Mouse (Mus musculus): Measurements from ENCODE around the gene Gm38100. TPM values are rescaled to one million over a fixed set of nuclear protein-coding genes. Genes with fewer than 3 reads are reported as not detected.

Gene Gm38100
- polyA plus RNA-seq (2014; fragmentation: Nextera tagmentation; extraction: Ambion mirVana), result 0.11 TPM in 1 of 2 replicates, not detected in the other

- H3K27ac ChIP-seq (replicated peaks; ENCODE audit: low read depth, low read length), result no peak within 1 kb of the TSS
- H3K27me3 ChIP-seq (ENCODE audit: control insufficient read depth, insufficient read depth, low read length), result no peaks in the 10 kb centered on the region
- no peaks in the 10 kb centered on the region for H3K4me1 ChIP-seq (ENCODE audit: control insufficient read depth, insufficient read depth, low read length)
- no peak within 1 kb of the TSS for H3K9ac ChIP-seq (replicated peaks; ENCODE audit: low read length)
- ATAC-seq (replicated peaks; ENCODE audit: insufficient number of reproducible peaks, low FRiP score, low TSS enrichment, low read depth), result no peak
- 88% methylated on average over 9 of the region's 9 CpGs for WGBS
- no peaks in the 10 kb centered on the region for H3K36me3 ChIP-seq (replicated peaks; ENCODE audit: control insufficient read depth, insufficient read depth, low read depth, low read length)
- H3K9me3 ChIP-seq (replicated peaks; ENCODE audit: control insufficient read depth, low read length), result no peaks in the 10 kb centered on the region
- no peak for DNase-seq (ENCODE audit: low spot score)
- H3K4me2 ChIP-seq (ENCODE audit: low read depth, low read length), result no peak within 1 kb of the TSS
- no peak within 1 kb of the TSS for H3K4me3 ChIP-seq (ENCODE audit: low read depth, low read length)
These were observed at the start of gene Gm38100 for GRCm38 (mm10) chr1:175920029-175920428. Gene Gm38100 (plus strand): TSS chr1:175920329.

- Histone ChIP-seq H3K4me2 (ENCODE audit: low read depth, low read length) (no peak overlapping the region), H3K36me3 (replicated peaks; ENCODE audit: control insufficient read depth, insufficient read depth, low read depth, low read length) (no peaks in the 10 kb centered on the region), H3K9ac (replicated peaks; ENCODE audit: low read length) (no peak overlapping the region), H3K27ac (replicated peaks; ENCODE audit: low read depth, low read length) (no peak overlapping the region), H3K4me3 (ENCODE audit: low read depth, low read length) (no peak overlapping the region), H3K9me3 (replicated peaks; ENCODE audit: control insufficient read depth, low read length) (no peaks in the 10 kb centered on the region), H3K27me3 (ENCODE audit: control insufficient read depth, insufficient read depth, low read length) (no peaks in the 10 kb centered on the region), H3K4me1 (ENCODE audit: control insufficient read depth, insufficient read depth, low read length) (no peaks in the 10 kb centered on the region)
- WGBS, result 68% methylated on average over 3 of the region's 3 CpGs
- no peak for DNase-seq (ENCODE audit: low spot score)
- no peak for ATAC-seq (replicated peaks; ENCODE audit: insufficient number of reproducible peaks, low FRiP score, low TSS enrichment, low read depth)
These were observed 49.4 kb upstream of the Gm38100 start for GRCm38 (mm10) chr1:175870716-175871115.

GRCm38 (mm10) chr1:175872028-175872816 lies 47.9 kb upstream of the Gm38100 start:
- 82% methylated on average over 6 of the region's 6 CpGs for WGBS
- no peaks in the 10 kb centered on the region for H3K4me1 ChIP-seq (ENCODE audit: control insufficient read depth, insufficient read depth, low read length)
- H3K9ac ChIP-seq (replicated peaks; ENCODE audit: low read length), result no peak overlapping the region
- ATAC-seq (replicated peaks; ENCODE audit: insufficient number of reproducible peaks, low FRiP score, low TSS enrichment, low read depth), result 0 out of 2 replicates have a peak, but pooled peaks have one; percentile 18
- no peak overlapping the region for H3K4me2 ChIP-seq (ENCODE audit: low read depth, low read length)
- H3K27ac ChIP-seq (replicated peaks; ENCODE audit: low read depth, low read length), result no peak overlapping the region
- DNase-seq (ENCODE audit: low spot score), result no peak
- H3K9me3 ChIP-seq (replicated peaks; ENCODE audit: control insufficient read depth, low read length), result no peaks in the 10 kb centered on the region
- H3K27me3 ChIP-seq (ENCODE audit: control insufficient read depth, insufficient read depth, low read length), result no peaks in the 10 kb centered on the region
- no peaks in the 10 kb centered on the region for H3K36me3 ChIP-seq (replicated peaks; ENCODE audit: control insufficient read depth, insufficient read depth, low read depth, low read length)
- no peak overlapping the region for H3K4me3 ChIP-seq (ENCODE audit: low read depth, low read length)

- ATAC-seq (replicated peaks; ENCODE audit: insufficient number of reproducible peaks, low FRiP score, low TSS enrichment, low read depth) (peak; percentile 95), DNase-seq (ENCODE audit: low spot score) (peak; percentile 90)
- Histone ChIP-seq H3K9ac (replicated peaks; ENCODE audit: low read length) (peak within 1 kb of the TSS; percentile 59), H3K4me3 (ENCODE audit: low read depth, low read length) (peak within 1 kb of the TSS; percentile 77), H3K4me1 (ENCODE audit: control insufficient read depth, insufficient read depth, low read length) (no peaks in the 10 kb centered on the region), H3K4me2 (ENCODE audit: low read depth, low read length) (peak within 1 kb of the TSS; percentile 54), H3K27me3 (ENCODE audit: control insufficient read depth, insufficient read depth, low read length) (no peaks in the 10 kb centered on the region), H3K36me3 (replicated peaks; ENCODE audit: control insufficient read depth, insufficient read depth, low read depth, low read length) (no peaks in the 10 kb centered on the region; the same call in 1 of the 2 replicates), H3K9me3 (replicated peaks; ENCODE audit: control insufficient read depth, low read length) (no peaks in the 10 kb centered on the region), H3K27ac (replicated peaks; ENCODE audit: low read depth, low read length) (peak within 1 kb of the TSS; percentile 85)
- under 1% methylated on average over 66 of the region's 66 CpGs for WGBS
These were observed 39.5 kb upstream of the Gm38100 start, which contains the start of gene Exo1 for GRCm38 (mm10) chr1:175880453-175881296. Gene Exo1 (plus strand): TSS chr1:175880581.

- H3K27me3 ChIP-seq (ENCODE audit: control insufficient read depth, insufficient read depth, low read length), result no peaks in the 10 kb centered on the region
- H3K27ac ChIP-seq (replicated peaks; ENCODE audit: low read depth, low read length), result no peak overlapping the region
- ATAC-seq (replicated peaks; ENCODE audit: insufficient number of reproducible peaks, low FRiP score, low TSS enrichment, low read depth) (no peak), DNase-seq (ENCODE audit: low spot score) (no peak)
- H3K4me3 ChIP-seq (ENCODE audit: low read depth, low read length), result no peak overlapping the region
- no peak overlapping the region for H3K4me2 ChIP-seq (ENCODE audit: low read depth, low read length)
- no peaks in the 10 kb centered on the region for H3K4me1 ChIP-seq (ENCODE audit: control insufficient read depth, insufficient read depth, low read length)
- 86% methylated on average over 3 of the region's 3 CpGs for WGBS
- H3K9me3 ChIP-seq (replicated peaks; ENCODE audit: control insufficient read depth, low read length), result no peaks in the 10 kb centered on the region
- no peaks in the 10 kb centered on the region; the same call in none of the 2 replicates for H3K36me3 ChIP-seq (replicated peaks; ENCODE audit: control insufficient read depth, insufficient read depth, low read depth, low read length)
- no peak overlapping the region for H3K9ac ChIP-seq (replicated peaks; ENCODE audit: low read length)
These were observed 36.7 kb upstream of the Gm38100 start for GRCm38 (mm10) chr1:175883398-175883797.

DNA sequence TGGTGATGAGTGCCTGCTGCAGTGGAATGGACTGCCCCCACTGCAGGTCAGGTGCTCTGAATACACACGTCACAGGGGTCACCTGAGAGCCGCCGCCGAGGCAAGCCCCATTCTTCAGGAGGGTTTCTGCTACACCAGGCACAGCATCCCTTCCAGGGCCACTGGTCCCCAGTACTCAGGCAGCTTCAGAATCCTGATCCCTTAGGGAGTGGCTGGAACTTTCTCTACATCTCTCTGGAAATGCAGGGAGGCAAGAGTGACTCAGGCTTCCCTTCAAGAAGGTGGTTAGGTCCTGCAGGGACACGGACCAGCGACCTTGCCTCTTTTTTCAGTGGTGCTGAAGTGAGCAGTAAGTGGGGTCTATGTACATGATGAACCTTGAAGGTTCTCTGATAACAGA lies 26.9 kb upstream of the Gm38100 start:
- Histone ChIP-seq H3K9ac (replicated peaks; ENCODE audit: low read length) (no peak overlapping the region), H3K27me3 (ENCODE audit: control insufficient read depth, insufficient read depth, low read length) (no peaks in the 10 kb centered on the region), H3K4me1 (ENCODE audit: control insufficient read depth, insufficient read depth, low read length) (no peaks in the 10 kb centered on the region), H3K4me3 (ENCODE audit: low read depth, low read length) (no peak overlapping the region), H3K9me3 (replicated peaks; ENCODE audit: control insufficient read depth, low read length) (no peaks in the 10 kb centered on the region), H3K27ac (replicated peaks; ENCODE audit: low read depth, low read length) (no peak overlapping the region), H3K4me2 (ENCODE audit: low read depth, low read length) (no peak overlapping the region), H3K36me3 (replicated peaks; ENCODE audit: control insufficient read depth, insufficient read depth, low read depth, low read length) (peaks cover 6% of the 10 kb centered on the region)
- DNase-seq (ENCODE audit: low spot score), result no peak
- WGBS, result 93% methylated on average over 6 of the region's 6 CpGs
- ATAC-seq (replicated peaks; ENCODE audit: insufficient number of reproducible peaks, low FRiP score, low TSS enrichment, low read depth), result no peak

DNA sequence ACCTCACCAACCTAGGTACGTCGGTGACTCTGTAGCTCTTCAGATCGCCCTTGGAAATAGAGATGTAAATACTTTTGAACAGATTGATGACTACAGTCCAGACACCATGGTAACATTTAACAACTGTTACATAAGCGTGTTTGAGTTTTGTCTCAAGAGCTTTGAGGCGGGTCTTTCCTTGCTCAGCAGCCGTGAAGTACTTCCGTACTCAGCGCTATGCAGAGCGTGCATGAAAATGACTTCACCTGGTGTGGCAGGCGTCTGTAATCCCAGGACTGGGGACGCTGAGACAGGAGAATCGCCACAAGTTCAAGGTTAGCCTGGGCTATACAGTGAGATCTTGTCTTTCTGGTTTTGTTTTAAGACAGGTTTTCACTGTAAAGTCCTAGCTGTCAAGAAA lies 26.4 kb upstream of the Gm38100 start:
- no peaks in the 10 kb centered on the region for H3K27me3 ChIP-seq (ENCODE audit: control insufficient read depth, insufficient read depth, low read length)
- no peak overlapping the region for H3K4me3 ChIP-seq (ENCODE audit: low read depth, low read length)
- H3K4me1 ChIP-seq (ENCODE audit: control insufficient read depth, insufficient read depth, low read length), result no peaks in the 10 kb centered on the region
- ATAC-seq (replicated peaks; ENCODE audit: insufficient number of reproducible peaks, low FRiP score, low TSS enrichment, low read depth) (no peak), DNase-seq (ENCODE audit: low spot score) (no peak)
- no peaks in the 10 kb centered on the region for H3K9me3 ChIP-seq (replicated peaks; ENCODE audit: control insufficient read depth, low read length)
- WGBS, result 95% methylated on average over 12 of the region's 12 CpGs
- no peak overlapping the region for H3K9ac ChIP-seq (replicated peaks; ENCODE audit: low read length)
- H3K27ac ChIP-seq (replicated peaks; ENCODE audit: low read depth, low read length), result no peak overlapping the region
- H3K36me3 ChIP-seq (replicated peaks; ENCODE audit: control insufficient read depth, insufficient read depth, low read depth, low read length), result peaks cover 6% of the 10 kb centered on the region
- H3K4me2 ChIP-seq (ENCODE audit: low read depth, low read length), result no peak overlapping the region

DNA sequence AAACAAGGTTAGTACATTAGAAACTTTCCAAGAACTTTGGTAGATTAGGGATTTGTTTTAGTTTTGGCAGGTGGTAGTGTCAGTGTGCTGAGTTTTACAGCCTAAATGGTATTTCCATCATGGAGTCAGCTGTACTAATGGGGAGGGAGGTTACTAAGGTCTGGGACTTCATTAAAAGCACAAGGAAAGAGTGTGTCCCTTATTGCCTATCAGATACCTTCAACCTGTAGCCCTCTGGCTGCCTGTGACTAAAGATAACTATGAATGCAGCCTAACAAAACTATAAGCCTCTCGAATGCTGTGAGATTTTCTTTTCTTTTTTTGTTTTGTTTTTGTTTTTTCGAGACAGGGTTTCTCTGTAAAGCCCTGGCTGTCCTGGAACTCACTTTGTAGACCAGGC lies 8.9 kb upstream of the Gm38100 start:
- peaks cover 6% of the 10 kb centered on the region; the same call in 1 of the 2 replicates for H3K36me3 ChIP-seq (replicated peaks; ENCODE audit: control insufficient read depth, insufficient read depth, low read depth, low read length)
- no peak for DNase-seq (ENCODE audit: low spot score)
- no peak overlapping the region for H3K9ac ChIP-seq (replicated peaks; ENCODE audit: low read length)
- no peaks in the 10 kb centered on the region for H3K4me1 ChIP-seq (ENCODE audit: control insufficient read depth, insufficient read depth, low read length)
- H3K4me3 ChIP-seq (ENCODE audit: low read depth, low read length), result no peak overlapping the region
- no peak overlapping the region for H3K4me2 ChIP-seq (ENCODE audit: low read depth, low read length)
- no peaks in the 10 kb centered on the region for H3K9me3 ChIP-seq (replicated peaks; ENCODE audit: control insufficient read depth, low read length)
- WGBS, result 93% methylated on average over 2 of the region's 2 CpGs
- no peak overlapping the region for H3K27ac ChIP-seq (replicated peaks; ENCODE audit: low read depth, low read length)
- ATAC-seq (replicated peaks; ENCODE audit: insufficient number of reproducible peaks, low FRiP score, low TSS enrichment, low read depth), result no peak
- H3K27me3 ChIP-seq (ENCODE audit: control insufficient read depth, insufficient read depth, low read length), result no peaks in the 10 kb centered on the region
